Mouse (Mus musculus) MN1 (cell line): ENCODE data around the gene Mms22l.
"Not testable (repeated sequence)": the region's sequence is repeated elsewhere in the genome, so short reads cannot be mapped to it uniquely, and the experiment has no call there.

Source experiments
- DNase-seq: peaks from one replicate; pipeline ENCODE4 v3.0.0-alpha.2; 2016; ENCODE audit warnings: low spot score

Mms22l gene

GRCm38 (mm10) chr4:24496116-24496952, at the start of gene Mms22l:
Mms22l (plus strand) TSS chr4:24496451.
- DNase-seq, result peak; percentile 93

DNA sequence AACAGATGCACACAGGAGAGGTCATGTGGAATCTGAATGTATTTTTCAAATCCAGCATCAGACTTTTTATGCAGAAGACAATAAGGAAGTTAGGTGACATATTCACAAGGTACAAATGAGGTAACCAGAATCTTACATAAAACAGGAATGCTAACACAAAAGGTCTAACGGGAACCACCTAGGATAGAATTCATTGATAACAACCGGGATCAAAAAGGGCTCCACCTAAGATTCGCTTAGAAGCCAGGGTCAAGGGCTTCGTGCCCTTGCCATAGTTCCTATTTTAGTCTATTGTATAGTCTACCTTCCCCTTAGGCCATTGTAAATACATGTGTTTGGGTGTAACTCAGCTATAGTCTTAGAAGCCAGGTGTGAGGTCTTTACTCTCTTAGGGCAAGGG, 12.2 kb upstream of the Mms22l start:
- not testable (repeated sequence) for DNase-seq

GRCm38 (mm10) chr4:24496953-24497319, 685 bp downstream of the Mms22l start:
- no peak for DNase-seq

GRCm38 (mm10) chr4:24509195-24509594, 12.9 kb downstream of the Mms22l start:
- DNase-seq, result no peak

DNA sequence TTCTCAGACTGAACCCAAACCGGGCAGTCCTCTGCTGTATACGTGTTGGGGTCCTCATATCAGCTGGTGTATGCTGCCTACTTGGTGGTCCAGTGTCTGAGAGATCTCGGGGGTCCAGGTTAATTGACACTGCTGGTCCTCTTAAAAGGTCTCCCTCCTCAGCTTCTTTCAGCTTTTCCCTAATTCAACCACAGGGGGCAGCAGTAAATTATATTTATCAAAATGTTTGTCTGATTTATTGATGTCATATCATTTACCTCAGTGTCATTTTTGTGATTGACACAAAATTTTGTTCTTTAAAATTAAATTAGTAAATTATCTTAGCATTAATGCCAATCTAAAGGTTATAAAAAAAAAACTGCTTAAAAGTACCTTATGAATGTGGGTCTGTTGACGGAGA, 40.7 kb downstream of the Mms22l start:
- no peak for DNase-seq

DNA sequence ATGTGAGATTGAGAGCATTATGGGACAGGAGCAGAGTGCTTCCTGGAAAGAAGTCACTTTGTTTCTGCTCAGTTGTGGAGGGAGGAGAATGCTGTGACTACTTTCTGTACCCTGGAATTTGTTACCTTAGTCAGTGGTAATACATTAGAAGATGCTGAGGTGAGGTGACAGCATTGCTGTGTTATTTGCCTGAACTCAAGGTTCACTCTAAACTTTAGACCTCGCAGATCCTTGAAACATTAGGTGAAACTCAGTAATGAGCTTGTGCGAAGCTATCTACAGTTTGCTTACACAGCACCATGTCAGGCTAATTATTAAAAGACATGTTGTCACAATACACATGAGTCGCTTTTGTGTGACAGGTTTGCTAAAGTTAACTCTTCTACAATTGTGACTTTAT, 47.2 kb downstream of the Mms22l start:
- no peak for DNase-seq

DNA sequence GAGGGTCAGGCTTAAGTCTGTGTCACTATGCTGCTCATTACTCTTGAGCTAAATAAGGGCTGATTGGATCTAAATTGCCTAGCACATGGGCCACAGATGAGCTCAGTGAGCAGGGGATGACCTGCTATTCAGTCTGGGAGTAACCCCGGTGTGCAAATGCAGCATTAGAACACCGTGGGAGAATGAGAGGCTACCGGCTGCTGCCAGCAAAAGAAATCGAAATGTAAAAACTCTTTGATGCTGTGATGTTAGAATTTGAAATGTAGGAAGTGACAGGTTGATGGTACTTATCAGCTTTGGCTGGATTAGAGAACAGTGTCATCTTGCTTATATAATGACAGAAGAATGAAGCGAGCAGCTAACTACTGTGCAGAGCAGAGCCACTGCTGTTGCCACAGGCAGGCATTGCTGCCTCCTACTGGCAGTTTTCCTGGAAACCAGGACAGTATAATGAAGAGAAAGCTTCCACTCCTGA, 48.5 kb downstream of the Mms22l start:
- DNase-seq, result peak; percentile 54

DNA sequence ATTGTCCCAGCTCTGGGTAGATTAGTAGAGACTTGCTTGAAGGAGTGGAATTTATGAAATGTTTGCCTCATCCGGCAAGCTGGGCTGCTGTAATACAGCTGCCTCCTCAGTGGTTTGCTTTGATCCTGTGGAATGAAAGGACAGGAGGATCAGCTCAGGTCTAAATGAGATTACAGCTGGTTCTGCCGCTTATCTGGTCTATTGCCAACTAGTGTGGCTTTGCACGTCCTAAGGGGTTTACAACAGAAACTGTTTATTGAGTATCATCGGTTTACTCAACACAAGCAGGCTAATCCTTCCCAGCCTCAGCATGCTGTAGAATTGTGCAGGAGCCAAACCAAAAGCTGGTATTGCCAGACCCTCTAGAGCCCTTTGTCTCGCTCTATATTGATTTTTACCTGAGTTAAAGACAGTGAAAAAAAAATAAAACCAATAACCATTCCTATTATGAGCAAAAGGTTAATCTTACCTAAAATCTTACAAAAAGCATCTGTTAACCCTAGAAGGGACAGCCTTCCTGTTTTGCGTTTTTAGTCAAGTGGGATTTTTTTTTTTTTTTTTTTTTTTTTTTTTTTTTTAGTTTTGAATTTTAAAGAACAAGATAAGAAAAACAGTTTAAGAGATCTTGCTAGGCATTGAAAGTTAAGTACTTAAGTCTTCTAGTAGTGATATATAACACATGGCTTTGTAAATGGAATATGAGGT, 60.0 kb downstream of the Mms22l start:
- DNase-seq, result peak; percentile 11

- DNase-seq, result no peak
Measured at GRCm38 (mm10) chr4:24557149-24557548, 60.9 kb downstream of the Mms22l start.

- DNase-seq, result no peak
Measured at GRCm38 (mm10) chr4:24568026-24568425, 71.8 kb downstream of the Mms22l start.

DNA sequence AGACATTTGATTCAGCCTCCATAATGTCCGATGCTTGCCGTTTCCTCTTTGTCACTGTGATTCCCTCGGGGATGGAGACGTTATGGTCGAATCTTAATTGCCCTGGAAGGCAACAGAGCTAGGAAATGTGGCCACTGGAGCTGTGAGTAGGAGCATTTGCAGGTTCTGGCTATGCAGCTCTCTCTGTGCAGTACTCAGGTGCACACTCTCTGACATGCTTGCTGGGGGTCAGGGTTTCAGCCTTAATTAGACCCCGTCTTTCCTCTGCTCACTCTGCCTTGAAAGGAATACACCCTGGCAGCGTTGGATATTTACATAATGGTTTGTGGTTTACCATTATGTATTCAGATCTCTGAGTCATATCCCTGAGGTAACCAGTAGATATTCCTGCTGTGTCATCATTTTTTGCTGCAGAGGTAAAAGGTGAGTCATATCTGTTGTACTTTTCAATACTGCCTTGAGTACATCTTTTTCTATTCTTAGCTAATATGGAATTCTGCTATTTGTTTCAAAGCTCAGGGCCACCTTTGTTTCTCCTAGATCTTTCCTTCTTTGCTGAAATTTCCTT, 72.8 kb downstream of the Mms22l start:
- no peak for DNase-seq

GRCm38 (mm10) chr4:24574276-24574675, 78.0 kb downstream of the Mms22l start:
- peak; percentile 62 for DNase-seq

- DNase-seq, result no peak
Measured at GRCm38 (mm10) chr4:24577594-24577993, 81.3 kb downstream of the Mms22l start.

GRCm38 (mm10) chr4:24582295-24582694, 86.0 kb downstream of the Mms22l start:
- DNase-seq, result no peak

GRCm38 (mm10) chr4:24583997-24584396, 87.7 kb downstream of the Mms22l start:
- DNase-seq, result peak; percentile 8

- DNase-seq, result no peak
Measured at GRCm38 (mm10) chr4:24594824-24595223, 98.6 kb downstream of the Mms22l start.

GRCm38 (mm10) chr4:24596942-24597611, 100.8 kb downstream of the Mms22l start:
- DNase-seq, result no peak

DNA sequence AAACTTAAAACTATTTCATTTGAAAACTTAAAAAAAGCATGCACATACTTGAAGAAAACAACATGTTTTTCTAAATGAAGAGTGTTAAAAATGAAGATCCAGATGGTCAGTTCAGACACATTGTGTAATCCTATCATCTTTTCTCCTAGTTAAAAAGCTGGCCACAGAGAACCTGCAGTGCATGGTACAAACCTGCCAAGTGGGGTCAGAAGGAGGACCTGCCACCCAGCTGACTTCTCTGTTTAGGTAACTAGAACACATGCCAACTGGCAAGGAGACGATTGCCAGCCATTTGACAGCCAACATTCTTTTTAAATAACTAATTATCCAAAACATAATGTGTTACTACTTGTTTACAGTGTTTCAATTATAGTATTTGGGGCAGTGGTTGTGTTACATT, 102.4 kb downstream of the Mms22l start:
- no peak for DNase-seq

DNA sequence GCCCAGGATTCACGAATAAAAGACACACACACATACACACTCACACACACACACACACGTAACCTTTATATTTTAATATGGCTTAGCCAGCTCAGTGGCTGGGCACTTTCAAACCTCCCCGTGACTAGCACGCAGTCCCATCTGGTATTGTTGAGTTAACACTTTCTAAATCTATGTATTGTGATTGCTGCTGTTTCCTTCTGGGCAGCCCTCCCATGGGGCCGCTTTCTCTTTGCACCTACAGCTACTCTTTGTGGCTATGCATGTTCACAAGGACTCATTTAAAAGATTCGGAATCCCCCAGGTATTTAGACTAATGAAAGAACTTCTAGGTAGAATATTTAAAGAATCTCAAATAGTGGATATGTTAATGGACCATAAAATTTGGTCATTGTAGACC, 105.5 kb downstream of the Mms22l start:
- DNase-seq, result no peak

DNA sequence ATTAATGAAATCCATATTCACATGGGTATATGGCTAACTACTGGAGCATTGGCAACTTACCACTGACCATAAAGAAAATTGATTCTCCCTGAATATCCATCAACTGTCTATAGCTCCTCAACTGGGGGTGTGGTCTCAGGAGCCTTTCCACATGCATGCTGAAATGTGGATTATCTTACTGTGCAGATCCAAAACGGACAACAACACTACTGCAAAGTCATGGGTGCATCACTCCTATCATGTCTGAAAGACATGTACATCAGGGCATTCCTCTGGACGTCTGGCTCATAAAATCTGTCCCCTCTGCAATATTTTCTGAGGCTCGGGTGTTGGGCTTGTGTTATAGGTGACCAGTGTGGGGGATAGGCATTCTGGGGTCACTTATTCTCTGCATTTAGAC, 112.8 kb downstream of the Mms22l start:
- DNase-seq, result no peak

GRCm38 (mm10) chr4:24609564-24609963, 113.3 kb downstream of the Mms22l start:
- DNase-seq, result no peak

- DNase-seq, result no peak
Measured at GRCm38 (mm10) chr4:24620005-24620404, 123.8 kb downstream of the Mms22l start.
